Mouse (Mus musculus) CD4-positive, CD25-positive, alpha-beta regulatory T cell, adult 2 months (primary cell): ENCODE results near the gene Tinagl1.
A peak's percentile ranks its signal among the peaks of the same experiment; 100 is the strongest.

ENCODE experiments used
- DNase-seq: peaks from one replicate; pipeline ENCODE4 v3.0.0-alpha.2; 2012; ENCODE audit warnings: low read depth, low spot score

The Tinagl1 gene

GRCm38 (mm10) chr4:130177536-130177935 is 2.6 kb upstream of the Tinagl1 start:
- no peak for DNase-seq

GRCm38 (mm10) chr4:130177087-130177486 is 2.2 kb upstream of the Tinagl1 start:
- DNase-seq: no peak

GRCm38 (mm10) chr4:130176156-130176720 is 1.3 kb upstream of the Tinagl1 start:
- peak; percentile 16 for DNase-seq

- peak; percentile 42 for DNase-seq
Measured at GRCm38 (mm10) chr4:130174335-130175031, 439 bp downstream of the Tinagl1 start.

- no peak for DNase-seq
Measured at GRCm38 (mm10) chr4:130173911-130174311, 1.0 kb downstream of the Tinagl1 start.

GRCm38 (mm10) chr4:130173060-130173822 is 1.7 kb downstream of the Tinagl1 start:
- DNase-seq: no peak

GRCm38 (mm10) chr4:130171951-130172765 is 2.8 kb downstream of the Tinagl1 start:
- no peak for DNase-seq

GRCm38 (mm10) chr4:130170362-130170761 is 4.6 kb downstream of the Tinagl1 start:
- DNase-seq: no peak

GRCm38 (mm10) chr4:130169411-130169971 is 5.4 kb downstream of the Tinagl1 start:
- no peak for DNase-seq

- no peak for DNase-seq
Measured at GRCm38 (mm10) chr4:130168280-130169183, 6.4 kb downstream of the Tinagl1 start.

GRCm38 (mm10) chr4:130167814-130168213 is 7.1 kb downstream of the Tinagl1 start:
- DNase-seq: no peak

GRCm38 (mm10) chr4:130167321-130167720 is 7.6 kb downstream of the Tinagl1 start:
- no peak for DNase-seq

GRCm38 (mm10) chr4:130166592-130166991 is 8.3 kb downstream of the Tinagl1 start:
- DNase-seq: no peak

GRCm38 (mm10) chr4:130166061-130166460 is 8.9 kb downstream of the Tinagl1 start:
- no peak for DNase-seq

- DNase-seq: no peak
Measured at GRCm38 (mm10) chr4:130164121-130164520, 10.8 kb downstream of the Tinagl1 start.

GRCm38 (mm10) chr4:130163391-130163861 is 11.5 kb downstream of the Tinagl1 start:
- no peak for DNase-seq

- DNase-seq: no peak
Measured at GRCm38 (mm10) chr4:130161349-130161748, 13.6 kb downstream of the Tinagl1 start.

- DNase-seq: no peak
Measured at GRCm38 (mm10) chr4:130156812-130157371, 18.0 kb downstream of the Tinagl1 start.

GRCm38 (mm10) chr4:130154250-130154649 is 20.7 kb downstream of the Tinagl1 start:
- DNase-seq: no peak

- DNase-seq: no peak
Measured at GRCm38 (mm10) chr4:130148405-130148804, 26.5 kb downstream of the Tinagl1 start.
